Mouse (Mus musculus) right cerebral cortex, adult 18-20 months (tissue): Measurements from ENCODE around the gene Atpif1.
"Not testable (repeated sequence)": the region's sequence is repeated elsewhere in the genome, so short reads cannot be mapped to it uniquely, and the experiment has no call there.

Experiments used
- DNase-seq: peaks from one replicate; pipeline ENCODE4 v3.0.0; 2022; ENCODE audit warnings: mixed read lengths

Atpif1 gene

DNA sequence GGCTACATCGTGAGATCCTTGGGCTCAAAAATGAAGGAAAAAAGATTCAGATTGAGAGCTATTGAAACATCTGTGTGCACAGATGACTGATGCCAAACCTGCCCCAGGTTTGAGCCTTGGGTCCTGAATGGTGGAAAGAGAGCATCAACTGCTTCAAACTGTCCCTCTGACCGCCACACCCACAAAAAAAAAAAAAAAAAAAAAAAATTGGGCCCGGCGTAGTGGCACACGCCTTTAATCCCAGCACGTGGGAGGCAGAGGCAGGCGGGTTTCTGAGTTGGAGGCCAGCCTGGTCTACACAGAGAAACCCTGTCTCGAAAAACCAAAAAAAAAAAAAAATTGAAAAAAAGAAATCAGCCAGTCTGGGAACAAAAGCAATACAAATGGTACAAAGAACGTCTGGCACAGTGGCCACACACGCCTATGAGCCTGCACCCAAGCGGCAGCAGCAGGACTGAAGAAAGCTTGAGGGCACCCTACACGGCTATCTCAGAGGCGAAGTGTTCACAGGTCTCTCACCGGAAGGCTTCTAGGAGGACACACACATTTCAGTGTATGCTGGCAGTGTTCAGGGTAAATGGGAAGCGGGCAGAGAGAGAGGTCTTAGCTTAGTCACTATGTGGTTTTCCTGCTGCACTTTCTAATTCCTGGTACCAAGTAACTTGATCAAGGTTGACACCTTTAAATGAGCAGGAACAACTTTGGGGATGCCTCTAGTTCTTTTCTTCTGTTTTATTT lies 43.0 kb downstream of the Atpif1 start:
- no peak for DNase-seq

GRCm38 (mm10) chr4:132488976-132489375 lies 44.5 kb downstream of the Atpif1 start:
- DNase-seq, result no peak

DNA sequence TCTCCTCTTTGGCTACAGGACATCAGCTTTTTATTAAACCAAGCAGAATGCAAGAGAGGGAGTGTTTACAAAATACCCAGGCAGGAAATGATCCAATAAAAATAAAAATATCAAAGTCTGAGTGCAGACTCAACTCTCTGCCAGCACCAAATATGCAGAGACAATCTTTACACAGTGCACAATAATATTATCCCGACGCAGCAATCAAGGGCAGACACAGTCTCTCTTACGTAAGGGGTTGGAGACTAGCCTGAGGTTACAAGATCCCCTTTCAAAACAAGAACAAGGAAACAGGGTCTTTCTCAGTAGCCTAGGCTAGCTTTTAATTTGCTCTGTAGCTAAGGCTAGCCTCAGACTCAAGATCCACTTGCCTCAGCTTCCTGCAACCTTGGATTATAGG lies 44.9 kb downstream of the Atpif1 start:
- no peak for DNase-seq

DNA sequence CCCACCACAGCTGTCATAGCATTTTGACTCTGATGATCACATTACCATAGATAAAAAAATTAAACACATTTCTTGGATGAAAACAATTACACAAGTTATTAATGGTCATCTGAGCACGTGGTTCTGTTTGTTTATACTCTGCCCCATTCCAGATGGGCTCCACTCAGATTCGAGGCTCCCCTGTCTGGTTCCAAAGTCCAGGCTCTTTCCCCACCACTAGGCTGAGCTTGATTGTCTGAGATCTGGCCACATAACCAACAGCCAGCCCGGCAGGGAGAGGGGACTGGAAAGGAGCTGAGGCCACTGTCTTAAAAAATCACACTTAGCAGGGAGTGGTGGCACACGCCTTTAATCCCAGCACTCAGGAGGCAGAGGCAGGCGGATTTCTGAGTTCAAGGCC lies 48.6 kb downstream of the Atpif1 start:
- DNase-seq, result no peak

DNA sequence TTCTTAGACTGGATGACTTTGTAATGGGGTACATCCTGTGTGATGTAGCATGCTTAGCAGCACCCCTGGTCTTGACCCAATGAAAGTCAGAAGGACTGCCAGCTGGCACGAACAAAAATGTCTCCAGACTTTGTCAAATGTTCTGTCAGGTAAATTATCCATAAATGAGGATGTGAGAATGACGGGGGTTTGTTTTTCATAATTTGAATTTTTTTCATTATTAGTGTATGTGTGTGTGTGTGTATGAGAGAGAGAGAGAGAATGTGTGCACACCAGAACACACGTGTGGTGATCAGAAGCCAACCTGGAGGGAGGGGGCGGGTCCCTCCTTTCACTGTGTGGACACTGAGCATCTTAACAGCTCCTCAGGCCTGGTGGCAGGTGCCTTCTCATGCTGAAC lies 49.2 kb downstream of the Atpif1 start:
- DNase-seq, result no peak

GRCm38 (mm10) chr4:132482956-132483608 lies 50.4 kb downstream of the Atpif1 start:
- no peak for DNase-seq

- DNase-seq, result not testable (repeated sequence)
Measured at GRCm38 (mm10) chr4:132482104-132482503, 51.4 kb downstream of the Atpif1 start.
